Mouse (Mus musculus): ENCODE measurements at regions not wholly inside any gene's neighbourhood (a gene's known extent, or its start where the extent isn't known, plus 50 kb on each side); places are given as distances from the start of the nearest gene placed in this dataset.
"Not testable (repeated sequence)": the region's sequence is repeated elsewhere in the genome, so short reads cannot be mapped to it uniquely, and the experiment has no call there.

DNA sequence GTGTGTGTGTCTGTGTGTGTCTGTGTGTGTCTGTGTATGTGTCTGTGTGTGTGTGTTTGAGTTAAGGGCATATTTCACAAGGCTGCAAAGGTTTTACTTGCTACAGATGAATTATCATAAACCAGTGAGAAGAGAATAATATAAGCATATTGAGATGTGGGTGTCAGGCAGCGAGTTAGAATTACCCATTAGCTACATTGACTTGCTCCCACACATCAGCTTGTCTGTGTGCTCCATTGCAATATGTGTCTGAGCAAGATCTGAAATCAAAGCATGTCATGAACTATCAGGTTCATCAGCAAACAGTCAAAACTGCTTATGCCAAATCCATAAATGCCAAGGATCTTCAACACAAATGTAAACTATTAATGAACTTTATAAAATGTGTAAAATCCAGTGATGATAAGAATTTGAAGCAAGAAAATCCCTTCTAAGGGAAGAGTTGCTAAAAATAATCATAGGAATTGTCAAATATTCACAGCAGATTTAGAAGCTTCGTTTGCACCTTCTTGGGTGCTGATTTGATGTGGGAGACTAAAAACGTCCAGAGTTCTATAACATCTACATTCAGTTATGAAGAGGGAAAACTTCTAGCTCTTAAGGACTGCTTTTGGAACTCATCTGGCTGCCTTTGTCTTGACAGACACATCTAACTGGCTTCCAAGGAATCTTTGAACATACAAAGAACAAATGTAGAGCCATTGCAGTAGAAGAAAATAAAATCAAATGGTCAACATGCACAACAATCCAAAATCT is 361.7 kb upstream of the Lrrn1 start:
- H3K27me3 ChIP-seq (ENCODE audit: control insufficient read depth, insufficient read depth, insufficient read length) = no peaks in the 10 kb centered on the region
- H3K4me3 ChIP-seq = no peak overlapping the region
- H3K79me2 ChIP-seq (ENCODE audit: control insufficient read depth, insufficient read depth) = no peaks in the 10 kb centered on the region
- TF ChIP-seq MYOG (IDR thresholded peaks at IDR 0.05; ENCODE audit: control insufficient read depth in 1 of 3, insufficient read depth in 1 of 3, insufficient read length in 2 of 3, low read depth in 2 of 3) (no peak), TCF3 (IDR thresholded peaks at IDR 0.05; ENCODE audit: insufficient read length, low read depth) (no peak), POLR2A (IDR thresholded peaks at IDR 0.05; ENCODE audit: insufficient read length, low read depth) (no peak), USF1 (IDR thresholded peaks at IDR 0.05; ENCODE audit: low read depth) (no peak), REST (IDR thresholded peaks at IDR 0.05; ENCODE audit: insufficient read depth, insufficient read length) (no peak), TCF12 (IDR thresholded peaks at IDR 0.05; ENCODE audit: insufficient read depth, poor library complexity, severe bottlenecking) (no peak)
- no peak overlapping the region for H3ac ChIP-seq (ENCODE audit: control insufficient read depth, insufficient read length)
- H3K36me3 ChIP-seq (ENCODE audit: control insufficient read depth, insufficient read depth) = no peaks in the 10 kb centered on the region
- H3K4me2 ChIP-seq (ENCODE audit: low read depth) = no peak overlapping the region

DNA sequence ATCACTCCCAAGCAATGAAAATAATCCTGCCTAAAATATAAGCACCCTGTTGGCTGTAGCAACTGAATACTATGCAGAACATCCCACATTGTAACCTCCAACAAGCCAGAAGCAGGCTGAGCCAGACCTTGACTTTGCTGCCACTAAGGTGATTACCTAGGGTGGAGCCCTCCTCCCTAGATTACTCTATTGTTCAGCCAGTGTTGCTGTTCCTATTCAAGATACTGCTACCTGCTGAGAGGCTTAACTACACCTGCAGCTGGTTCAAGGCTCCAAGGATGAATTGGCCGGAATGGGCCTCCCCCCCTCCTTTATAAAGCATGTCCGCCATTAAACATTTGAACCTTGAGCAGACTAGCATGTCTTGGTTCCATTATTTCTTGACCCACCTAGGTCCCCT is 311.3 kb upstream of the Lrrn1 start:
- H3K79me2 ChIP-seq (ENCODE audit: control insufficient read depth, insufficient read depth) = no peaks in the 10 kb centered on the region
- no peak overlapping the region for H3ac ChIP-seq (ENCODE audit: control insufficient read depth, insufficient read length)
- no peak overlapping the region for H3K4me2 ChIP-seq (ENCODE audit: low read depth)
- no peak for TF ChIP-seq TCF12 (IDR thresholded peaks at IDR 0.05; ENCODE audit: insufficient read depth, poor library complexity, severe bottlenecking)
- TF ChIP-seq CEBPB (IDR thresholded peaks at IDR 0.05; ENCODE audit: insufficient read depth, poor library complexity, severe bottlenecking) = no peak
- TF ChIP-seq REST (IDR thresholded peaks at IDR 0.05; ENCODE audit: insufficient read depth, insufficient read length) = no peak
- TF ChIP-seq POLR2AphosphoS2 (IDR thresholded peaks at IDR 0.05; ENCODE audit: insufficient read length, low read depth) = no peak
- no peak for TF ChIP-seq TCF3 (IDR thresholded peaks at IDR 0.05; ENCODE audit: insufficient read length, low read depth)
- no peak for TF ChIP-seq MYOD1 (IDR thresholded peaks at IDR 0.05; ENCODE audit: control insufficient read depth in 1 of 3, insufficient read length in 2 of 3, low read depth in 2 of 3)
- TF ChIP-seq E2F4 (IDR thresholded peaks at IDR 0.05; ENCODE audit: insufficient read depth) = no peak
- TF ChIP-seq POLR2A (IDR thresholded peaks at IDR 0.05; ENCODE audit: insufficient read length, low read depth) = no peak
- no peak for TF ChIP-seq MYOG (IDR thresholded peaks at IDR 0.05; ENCODE audit: control insufficient read depth in 1 of 3, insufficient read depth in 1 of 3, insufficient read length in 2 of 3, low read depth in 2 of 3)
- no peak for TF ChIP-seq USF1 (IDR thresholded peaks at IDR 0.05; ENCODE audit: low read depth)
- TF ChIP-seq MAX (IDR thresholded peaks at IDR 0.05; ENCODE audit: low read depth) = no peak
- TF ChIP-seq SRF (IDR thresholded peaks at IDR 0.05; ENCODE audit: control insufficient read depth, insufficient read length, low read depth) = no peak
- no peaks in the 10 kb centered on the region for H3K36me3 ChIP-seq (ENCODE audit: control insufficient read depth, insufficient read depth)
- no peak overlapping the region for H3K4me3 ChIP-seq
- H3K27me3 ChIP-seq (ENCODE audit: control insufficient read depth, insufficient read depth, insufficient read length) = no peaks in the 10 kb centered on the region

DNA sequence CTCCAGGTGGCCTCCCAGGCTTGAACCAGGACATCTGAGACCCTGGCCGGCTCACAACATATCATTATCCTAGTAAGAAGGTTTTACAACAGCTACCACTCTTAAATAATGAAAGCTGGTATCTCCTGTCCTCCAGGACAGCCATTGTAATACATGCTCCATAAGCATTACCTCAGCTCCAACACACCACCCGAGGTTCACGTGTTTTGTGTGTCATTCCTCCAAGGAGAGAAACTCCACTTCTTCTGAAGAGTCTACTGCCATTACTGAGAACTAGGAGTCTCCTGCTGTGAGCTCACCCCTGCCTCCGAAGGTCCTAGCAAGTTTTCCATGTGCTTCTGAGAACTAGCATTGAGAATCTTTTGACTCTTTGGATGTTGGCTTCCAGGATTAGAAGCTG is 310.8 kb upstream of the Lrrn1 start:
- Histone ChIP-seq H3ac (ENCODE audit: control insufficient read depth, insufficient read length) (no peak overlapping the region), H3K27me3 (ENCODE audit: control insufficient read depth, insufficient read depth, insufficient read length) (no peaks in the 10 kb centered on the region), H3K36me3 (ENCODE audit: control insufficient read depth, insufficient read depth) (no peaks in the 10 kb centered on the region), H3K4me3 (no peak overlapping the region), H3K79me2 (ENCODE audit: control insufficient read depth, insufficient read depth) (no peaks in the 10 kb centered on the region), H3K4me2 (ENCODE audit: low read depth) (no peak overlapping the region)
- TF ChIP-seq MYOG (IDR thresholded peaks at IDR 0.05; ENCODE audit: control insufficient read depth in 1 of 3, insufficient read depth in 1 of 3, insufficient read length in 2 of 3, low read depth in 2 of 3) (no peak), REST (IDR thresholded peaks at IDR 0.05; ENCODE audit: insufficient read depth, insufficient read length) (no peak), MYOD1 (IDR thresholded peaks at IDR 0.05; ENCODE audit: control insufficient read depth in 1 of 3, insufficient read length in 2 of 3, low read depth in 2 of 3) (no peak), USF1 (IDR thresholded peaks at IDR 0.05; ENCODE audit: low read depth) (no peak), E2F4 (IDR thresholded peaks at IDR 0.05; ENCODE audit: insufficient read depth) (no peak), TCF3 (IDR thresholded peaks at IDR 0.05; ENCODE audit: insufficient read length, low read depth) (no peak), POLR2AphosphoS2 (IDR thresholded peaks at IDR 0.05; ENCODE audit: insufficient read length, low read depth) (no peak), SRF (IDR thresholded peaks at IDR 0.05; ENCODE audit: control insufficient read depth, insufficient read length, low read depth) (no peak), TCF12 (IDR thresholded peaks at IDR 0.05; ENCODE audit: insufficient read depth, poor library complexity, severe bottlenecking) (no peak), MAX (IDR thresholded peaks at IDR 0.05; ENCODE audit: low read depth) (no peak), POLR2A (IDR thresholded peaks at IDR 0.05; ENCODE audit: insufficient read length, low read depth) (no peak), CEBPB (IDR thresholded peaks at IDR 0.05; ENCODE audit: insufficient read depth, poor library complexity, severe bottlenecking) (no peak)

DNA sequence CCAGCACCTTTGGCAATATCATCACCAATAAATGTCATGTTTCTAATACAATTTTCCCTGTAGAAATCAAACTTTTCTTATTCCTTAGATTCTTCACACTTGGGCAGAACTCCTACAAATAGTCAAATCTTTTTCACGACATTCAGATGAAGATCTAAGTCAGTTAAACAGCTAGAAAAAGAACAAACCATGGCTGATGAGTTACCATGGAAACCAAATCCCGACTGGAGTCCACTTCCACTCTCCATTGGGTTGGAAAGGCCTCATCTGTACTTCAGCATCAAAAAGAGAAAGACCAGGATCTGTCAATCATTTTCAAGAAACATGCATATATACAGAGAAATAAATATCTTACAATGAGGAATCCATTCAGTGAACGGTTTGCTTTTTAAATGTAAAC is 307.0 kb upstream of the Lrrn1 start:
- Histone ChIP-seq H3K36me3 (ENCODE audit: control insufficient read depth, insufficient read depth) (no peaks in the 10 kb centered on the region), H3K27me3 (ENCODE audit: control insufficient read depth, insufficient read depth, insufficient read length) (no peaks in the 10 kb centered on the region), H3K4me2 (ENCODE audit: low read depth) (no peak overlapping the region), H3K4me3 (no peak overlapping the region), H3ac (ENCODE audit: control insufficient read depth, insufficient read length) (no peak overlapping the region), H3K79me2 (ENCODE audit: control insufficient read depth, insufficient read depth) (no peaks in the 10 kb centered on the region)
- no peak for TF ChIP-seq TCF3 (IDR thresholded peaks at IDR 0.05; ENCODE audit: insufficient read length, low read depth)
- no peak for TF ChIP-seq MYOD1 (IDR thresholded peaks at IDR 0.05; ENCODE audit: control insufficient read depth in 1 of 3, insufficient read length in 2 of 3, low read depth in 2 of 3)
- TF ChIP-seq CEBPB (IDR thresholded peaks at IDR 0.05; ENCODE audit: insufficient read depth, poor library complexity, severe bottlenecking) = no peak
- no peak for TF ChIP-seq REST (IDR thresholded peaks at IDR 0.05; ENCODE audit: insufficient read depth, insufficient read length)
- no peak for TF ChIP-seq SRF (IDR thresholded peaks at IDR 0.05; ENCODE audit: control insufficient read depth, insufficient read length, low read depth)
- TF ChIP-seq TCF12 (IDR thresholded peaks at IDR 0.05; ENCODE audit: insufficient read depth, poor library complexity, severe bottlenecking) = no peak
- no peak for TF ChIP-seq POLR2A (IDR thresholded peaks at IDR 0.05; ENCODE audit: insufficient read length, low read depth)
- no peak for TF ChIP-seq POLR2AphosphoS2 (IDR thresholded peaks at IDR 0.05; ENCODE audit: insufficient read length, low read depth)
- TF ChIP-seq USF1 (IDR thresholded peaks at IDR 0.05; ENCODE audit: low read depth) = no peak
- TF ChIP-seq MAX (IDR thresholded peaks at IDR 0.05; ENCODE audit: low read depth) = no peak
- no peak for TF ChIP-seq MYOG (IDR thresholded peaks at IDR 0.05; ENCODE audit: control insufficient read depth in 1 of 3, insufficient read depth in 1 of 3, insufficient read length in 2 of 3, low read depth in 2 of 3)
- TF ChIP-seq E2F4 (IDR thresholded peaks at IDR 0.05; ENCODE audit: insufficient read depth) = no peak

DNA sequence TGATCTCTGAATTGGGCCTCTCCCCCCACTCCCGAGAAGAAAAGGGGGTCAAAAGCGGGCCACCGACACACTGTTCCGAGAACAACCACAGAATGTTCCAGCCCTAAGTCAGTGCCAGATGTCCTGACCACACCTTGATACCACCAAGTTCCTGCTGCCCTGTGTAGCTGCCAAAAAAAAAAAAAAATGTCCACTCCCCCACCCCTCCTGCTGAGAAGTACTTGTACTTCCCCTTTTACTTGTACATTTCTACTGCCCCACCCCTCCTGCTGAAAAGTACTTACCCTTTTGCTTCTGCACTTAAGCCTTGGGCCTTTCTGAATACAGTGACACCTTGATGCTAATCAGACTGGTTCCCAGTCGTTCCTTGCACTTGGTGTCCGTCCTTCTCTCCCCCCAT is 299.7 kb upstream of the Lrrn1 start:
- not testable (repeated sequence) for H3K79me2 ChIP-seq (ENCODE audit: control insufficient read depth, insufficient read depth); H3K4me2 ChIP-seq (ENCODE audit: low read depth); H3ac ChIP-seq (ENCODE audit: control insufficient read depth, insufficient read length); H3K4me3 ChIP-seq; H3K36me3 ChIP-seq (ENCODE audit: control insufficient read depth, insufficient read depth); H3K27me3 ChIP-seq (ENCODE audit: control insufficient read depth, insufficient read depth, insufficient read length)

Measured in myocyte (in vitro differentiated cells).